Mouse (Mus musculus) urinary bladder, postnatal 4 days (tissue): ENCODE results near the gene Dlg2.
A peak's percentile ranks its signal among the peaks of the same experiment; 100 is the strongest.

Source experiments
- DNase-seq, 2 experiments: peaks; one replicate each; pipeline ENCODE4 v3.0.0; 2021 to 2022; ENCODE audit warnings: low spot score in 2 of 2

Gene Dlg2

GRCm38 (mm10) chr7:92047271-92047670 is 1570.8 kb downstream of the Dlg2 start:
- no peak for DNase-seq

GRCm38 (mm10) chr7:92048876-92049275 is 1572.4 kb downstream of the Dlg2 start:
- DNase-seq: no peak

GRCm38 (mm10) chr7:92066851-92067250 is 1590.4 kb downstream of the Dlg2 start:
- no peak for DNase-seq

GRCm38 (mm10) chr7:92087429-92087828 is 1611.0 kb downstream of the Dlg2 start:
- no peak for DNase-seq

- DNase-seq: peak in 1 of 2 experiments; percentile 67
Observed at GRCm38 (mm10) chr7:92093860-92094259, 1617.4 kb downstream of the Dlg2 start.

GRCm38 (mm10) chr7:92095198-92095597 is 1618.7 kb downstream of the Dlg2 start:
- no peak for DNase-seq

- DNase-seq: no peak
Observed at GRCm38 (mm10) chr7:92100847-92101246, 1624.4 kb downstream of the Dlg2 start.

GRCm38 (mm10) chr7:92102892-92103543 is 1626.5 kb downstream of the Dlg2 start:
- DNase-seq: no peak

- no peak for DNase-seq
Observed at GRCm38 (mm10) chr7:92105477-92105876, 1629.0 kb downstream of the Dlg2 start.

- DNase-seq: no peak
Observed at GRCm38 (mm10) chr7:92105956-92106355, 1629.5 kb downstream of the Dlg2 start.

GRCm38 (mm10) chr7:92113065-92113464 is 1636.6 kb downstream of the Dlg2 start:
- no peak for DNase-seq

GRCm38 (mm10) chr7:92115237-92115871 is 1638.9 kb downstream of the Dlg2 start:
- DNase-seq: no peak

GRCm38 (mm10) chr7:92123276-92123675 is 1646.8 kb downstream of the Dlg2 start:
- no peak for DNase-seq

GRCm38 (mm10) chr7:92125886-92126285 is 1649.4 kb downstream of the Dlg2 start:
- no peak for DNase-seq

GRCm38 (mm10) chr7:92134301-92134700 is 1657.8 kb downstream of the Dlg2 start:
- no peak for DNase-seq

GRCm38 (mm10) chr7:92135624-92136023 is 1659.2 kb downstream of the Dlg2 start:
- no peak for DNase-seq

GRCm38 (mm10) chr7:92140051-92140817 is 1663.8 kb downstream of the Dlg2 start:
- DNase-seq: no peak

GRCm38 (mm10) chr7:92147499-92147898 is 1671.0 kb downstream of the Dlg2 start:
- no peak for DNase-seq

GRCm38 (mm10) chr7:92150768-92151167 is 1674.3 kb downstream of the Dlg2 start:
- no peak for DNase-seq

- DNase-seq: no peak
Observed at GRCm38 (mm10) chr7:92154603-92155002, 1678.1 kb downstream of the Dlg2 start.

GRCm38 (mm10) chr7:92163150-92163549 is 1686.7 kb downstream of the Dlg2 start:
- DNase-seq: no peak

GRCm38 (mm10) chr7:92164316-92164715 is 1687.8 kb downstream of the Dlg2 start:
- DNase-seq: no peak
